Mouse (Mus musculus) CD4-positive, CD25-positive, alpha-beta regulatory T cell, adult 2 months (primary cell): ENCODE results near the gene Pard3b.
A peak's percentile ranks its signal among the peaks of the same experiment; 100 is the strongest.

ENCODE experiments used
- DNase-seq: peaks from one replicate; pipeline ENCODE4 v3.0.0-alpha.2; 2012; ENCODE audit warnings: low read depth, low spot score

The Pard3b gene

GRCm38 (mm10) chr1:62244191-62244984 is 605.8 kb downstream of the Pard3b start:
- no peak for DNase-seq

DNA sequence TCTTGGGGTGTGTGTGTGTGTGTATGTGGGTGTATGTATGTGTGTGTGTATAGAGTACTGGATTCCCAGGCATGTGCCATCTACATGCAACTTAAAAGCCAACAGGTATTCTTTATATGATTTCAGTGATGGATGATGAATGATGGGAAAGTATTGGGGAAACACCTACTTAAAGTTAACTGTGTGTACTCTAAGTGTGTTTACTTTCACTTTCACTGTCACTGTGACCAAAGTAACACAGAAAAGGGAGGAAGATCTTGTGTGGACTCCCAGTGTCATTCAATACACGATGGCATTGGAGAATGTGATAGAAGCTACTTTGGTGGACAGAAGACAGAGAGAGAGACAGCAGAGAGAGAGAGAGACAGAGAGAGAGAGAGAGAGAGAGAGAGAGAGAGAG is 613.8 kb downstream of the Pard3b start:
- peak; percentile 55 for DNase-seq

- no peak for DNase-seq
Measured at GRCm38 (mm10) chr1:62254316-62254715, 615.7 kb downstream of the Pard3b start.

DNA sequence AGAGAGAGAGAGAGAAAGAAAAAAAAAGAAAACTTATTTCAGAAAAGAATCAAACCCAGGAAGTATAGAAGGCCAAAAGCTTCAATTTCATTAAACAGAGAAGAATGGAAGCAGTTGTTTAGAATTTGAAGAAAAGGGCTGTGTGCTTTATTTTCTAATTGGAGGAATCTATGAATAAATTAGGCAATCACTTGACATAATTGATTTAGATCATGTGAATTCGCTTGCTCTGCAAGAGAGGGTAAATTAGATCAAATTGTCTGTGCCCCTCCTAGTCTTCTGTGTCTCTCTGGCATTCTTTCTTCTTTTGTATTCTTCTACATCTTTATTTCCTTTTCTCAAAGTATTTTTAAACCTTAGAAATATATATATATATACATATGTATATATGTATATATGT is 616.3 kb downstream of the Pard3b start:
- no peak for DNase-seq

GRCm38 (mm10) chr1:62276466-62276865 is 637.8 kb downstream of the Pard3b start:
- no peak for DNase-seq

GRCm38 (mm10) chr1:62278586-62278985 is 640.0 kb downstream of the Pard3b start:
- DNase-seq = no peak

- DNase-seq = no peak
Measured at GRCm38 (mm10) chr1:62280586-62280985, 642.0 kb downstream of the Pard3b start.

GRCm38 (mm10) chr1:62282835-62283234 is 644.2 kb downstream of the Pard3b start:
- no peak for DNase-seq

DNA sequence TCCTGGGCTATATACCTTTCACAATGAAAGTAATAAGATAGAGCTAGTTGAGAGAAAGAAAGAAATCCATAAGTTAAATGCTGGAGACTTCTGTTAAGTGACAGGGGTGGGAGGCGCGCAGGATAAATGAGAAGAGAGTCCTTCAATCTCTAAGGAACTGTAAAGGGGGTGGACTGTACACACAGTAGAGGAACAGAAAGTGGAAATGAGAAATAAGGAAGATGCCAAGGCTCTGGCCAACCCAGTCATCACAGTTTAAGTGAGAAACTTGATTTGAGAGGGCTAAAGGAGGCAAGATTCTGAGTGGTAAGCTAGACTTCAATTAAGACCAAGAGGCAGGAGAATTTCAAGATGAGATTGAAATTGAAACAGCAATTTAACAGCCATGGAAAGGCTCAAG is 645.0 kb downstream of the Pard3b start:
- DNase-seq = no peak

GRCm38 (mm10) chr1:62309376-62309775 is 670.8 kb downstream of the Pard3b start:
- DNase-seq = no peak

- DNase-seq = no peak
Measured at GRCm38 (mm10) chr1:62325237-62325636, 686.6 kb downstream of the Pard3b start.

GRCm38 (mm10) chr1:62327743-62328142 is 689.1 kb downstream of the Pard3b start:
- no peak for DNase-seq

DNA sequence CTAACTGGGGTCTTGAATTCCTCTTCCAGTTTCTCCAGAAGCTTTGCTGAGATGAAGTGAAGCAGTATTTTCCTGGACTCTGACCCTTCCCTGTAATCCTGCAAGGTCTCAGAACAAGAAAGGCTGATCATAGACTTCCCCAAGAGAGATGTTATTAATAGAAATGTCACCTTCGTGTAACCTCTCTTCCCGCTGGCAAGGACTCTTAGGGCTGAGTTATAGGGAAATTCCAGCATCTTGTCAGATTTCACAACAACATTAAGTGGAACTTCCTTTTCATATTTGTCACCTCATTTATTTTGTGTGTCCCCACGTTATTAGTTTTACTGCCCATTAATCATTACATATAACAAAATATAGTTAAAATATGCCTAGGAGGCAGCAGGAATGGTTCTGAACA is 690.2 kb downstream of the Pard3b start:
- no peak for DNase-seq

DNA sequence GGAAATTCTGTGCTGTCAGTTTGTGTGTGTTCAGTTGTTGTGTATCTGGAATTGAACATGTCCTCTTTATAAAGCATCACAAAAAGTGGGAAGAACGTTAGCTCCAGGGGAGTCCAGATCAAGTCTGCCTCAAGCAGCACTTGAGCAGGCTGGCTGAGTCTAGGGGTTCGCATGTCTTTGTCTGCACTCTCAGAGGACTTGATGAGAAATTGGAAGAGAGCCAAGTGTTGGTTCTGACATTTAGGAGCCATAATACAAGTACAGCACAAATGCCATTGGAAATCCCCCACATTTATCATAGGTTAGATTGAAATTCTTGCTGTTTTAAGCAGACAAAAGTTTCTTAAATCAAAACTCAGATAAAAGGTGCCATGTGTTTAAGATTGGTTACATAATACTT is 694.4 kb downstream of the Pard3b start:
- peak; percentile 31 for DNase-seq

DNA sequence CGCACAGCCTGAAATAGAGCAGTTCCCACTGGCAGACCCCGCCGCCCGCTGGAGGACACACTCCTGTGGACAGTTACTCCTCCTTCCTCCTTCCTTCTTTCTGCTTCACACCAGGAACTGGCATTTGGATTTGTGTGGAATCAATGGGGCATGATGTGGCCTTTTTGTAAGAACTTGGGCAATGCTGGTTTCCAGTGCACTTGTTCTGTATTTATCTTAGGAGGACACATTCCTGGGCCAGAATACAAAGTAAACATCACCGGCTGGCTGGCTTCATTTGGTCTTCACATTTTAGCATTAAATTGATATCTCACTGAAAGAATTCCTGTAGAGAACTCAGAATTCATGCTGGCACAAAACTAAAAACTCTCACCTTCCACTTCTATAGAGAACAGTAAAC is 695.6 kb downstream of the Pard3b start:
- no peak for DNase-seq

DNA sequence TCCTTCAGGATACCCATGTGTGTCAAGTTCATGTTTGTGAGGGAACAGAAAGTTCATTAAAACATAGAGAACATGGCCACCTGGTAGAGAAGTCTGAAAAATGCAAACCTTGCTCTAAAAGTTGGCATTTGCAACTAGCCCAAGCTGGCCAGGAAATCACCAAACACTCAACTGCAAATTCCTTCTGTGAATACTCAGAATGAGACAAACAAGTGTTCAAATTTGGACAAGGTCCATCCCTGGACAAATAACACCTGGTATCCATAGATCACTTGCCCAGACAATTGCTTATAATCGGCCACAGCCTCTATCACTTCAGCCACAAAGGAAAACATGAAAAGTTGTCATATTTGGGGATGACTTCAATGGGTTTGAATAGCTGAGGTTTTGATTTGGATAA is 701.6 kb downstream of the Pard3b start:
- no peak for DNase-seq

DNA sequence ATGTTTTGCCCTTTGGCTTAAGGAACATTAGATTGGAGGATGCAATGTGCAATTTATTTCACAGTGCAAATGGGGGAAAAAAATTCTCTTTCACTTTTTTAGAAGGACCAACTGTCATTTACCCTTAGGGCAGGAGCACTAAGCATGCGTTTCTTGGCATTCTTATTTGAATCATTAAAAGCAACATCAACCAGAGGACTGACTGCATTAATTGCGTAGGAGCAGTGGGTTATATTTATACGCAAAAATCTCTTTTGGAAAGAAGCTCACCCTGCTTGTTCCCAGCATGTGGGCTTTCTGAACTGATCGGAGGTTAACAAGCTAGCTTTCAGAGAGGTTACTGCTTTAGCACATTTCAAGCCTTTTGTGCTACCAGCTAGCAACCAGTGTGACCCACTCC is 705.7 kb downstream of the Pard3b start:
- no peak for DNase-seq

GRCm38 (mm10) chr1:62348371-62348770 is 709.7 kb downstream of the Pard3b start:
- DNase-seq = no peak

DNA sequence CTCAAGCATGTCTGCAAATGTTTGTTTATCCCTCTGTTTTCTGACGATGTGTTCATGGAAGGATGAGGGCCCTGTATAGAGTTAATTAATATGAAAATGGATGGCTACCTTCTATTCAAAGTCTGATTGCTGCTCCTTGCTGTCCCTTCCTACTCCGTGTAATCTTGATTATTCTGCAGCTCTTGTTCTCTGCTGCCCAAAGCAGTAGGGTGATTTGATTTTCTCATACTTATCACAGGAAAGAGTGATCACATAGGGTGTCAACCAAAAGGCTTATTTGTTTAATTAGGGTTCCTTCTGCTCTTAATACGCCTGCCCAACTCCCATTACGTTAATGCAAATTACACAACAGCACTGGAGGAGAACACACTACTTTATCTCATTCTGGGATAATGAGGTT is 716.9 kb downstream of the Pard3b start:
- no peak for DNase-seq

DNA sequence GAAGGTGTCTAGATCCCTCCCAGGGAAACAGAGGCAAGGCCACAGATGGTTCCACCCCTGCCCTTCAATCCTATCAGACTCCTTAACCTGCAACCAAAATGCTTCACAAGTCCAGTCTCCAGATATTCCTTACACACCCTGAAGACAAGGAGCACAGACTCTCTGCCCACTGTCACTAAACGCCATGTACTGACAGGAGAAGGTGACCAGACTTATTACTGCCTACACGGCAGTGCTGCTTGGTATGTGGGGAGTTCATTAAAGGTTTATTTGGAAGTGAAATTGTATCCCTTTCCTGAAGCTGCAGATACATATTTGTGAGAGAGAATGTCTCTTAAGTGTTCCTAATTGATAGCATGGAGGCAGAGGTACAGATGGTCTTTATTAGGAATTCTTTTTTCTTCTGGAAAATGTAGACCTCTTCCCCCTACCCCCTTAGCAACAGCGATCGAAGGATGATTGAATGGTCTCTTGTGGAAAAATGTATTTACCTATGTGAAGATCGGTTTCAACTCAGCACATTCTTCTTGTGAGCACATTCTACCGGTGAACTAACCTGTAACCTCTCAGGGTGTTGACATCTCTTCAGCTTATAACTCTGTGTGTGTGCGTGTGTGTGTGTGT is 735.9 kb downstream of the Pard3b start:
- DNase-seq = no peak

GRCm38 (mm10) chr1:62378335-62378734 is 739.7 kb downstream of the Pard3b start:
- DNase-seq = peak; percentile 19

GRCm38 (mm10) chr1:62382807-62383514 is 744.3 kb downstream of the Pard3b start:
- DNase-seq = no peak

- no peak for DNase-seq
Measured at GRCm38 (mm10) chr1:62384241-62384640, 745.6 kb downstream of the Pard3b start.
